Mouse (Mus musculus): ENCODE results near the gene Ankrd35. TPM values are rescaled to one million over a fixed set of nuclear protein-coding genes. Genes with fewer than 3 reads are reported as not detected.

Gene Ankrd35
- polyA plus RNA-seq, 1 experiment from 2014 or later: 3.2 TPM

DNA sequence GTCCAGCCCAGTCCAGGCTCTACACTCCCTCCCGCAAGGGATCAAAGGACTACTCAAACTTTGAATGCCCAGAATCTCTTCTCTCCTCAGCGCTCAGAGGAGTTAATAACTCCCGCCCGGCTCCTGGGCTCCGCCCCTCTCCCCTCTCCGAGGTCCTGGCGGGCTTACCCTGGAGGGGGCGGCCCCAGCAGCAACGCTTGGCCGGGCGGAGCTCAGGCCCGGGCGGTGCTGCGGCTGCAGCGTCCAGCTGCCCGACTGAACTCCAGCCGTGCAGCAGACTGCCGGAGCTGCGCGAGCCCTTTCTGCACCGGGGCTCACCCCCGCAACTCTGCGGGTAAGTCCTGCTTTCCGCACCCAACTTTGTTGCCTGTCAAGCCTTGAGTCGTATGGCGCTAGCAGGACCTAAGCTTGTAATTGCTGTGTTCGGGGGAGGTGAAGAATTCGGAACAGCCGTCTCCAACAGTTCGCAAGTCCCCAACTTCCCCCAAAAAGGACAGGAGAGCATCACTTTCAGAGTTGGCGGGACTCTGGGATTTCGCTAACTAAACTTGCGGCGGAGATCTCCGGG lies 26.4 kb downstream of the Ankrd35 start, which contains the start of gene Pias3:
Gene Pias3, plus strand, starts transcription at position 187 of the 568 bp plus-strand sequence.
- Histone ChIP-seq H3K36me3 (ENCODE audit: control insufficient read depth, insufficient read depth, low read length) (no peaks in the 10 kb centered on the region; the same call in 1 of the 2 replicates), H3K27me3 (ENCODE audit: control insufficient read depth, insufficient read depth, low read depth, low read length) (no peaks in the 10 kb centered on the region), H3K4me1 (ENCODE audit: control insufficient read depth, insufficient read depth, low read length) (peaks cover 9% of the 10 kb centered on the region), H3K4me2 (ENCODE audit: low read length) (peak within 1 kb of the TSS; percentile 80), H3K4me3 (ENCODE audit: low read depth, low read length) (peak within 1 kb of the TSS; percentile 91), H3K9ac (ENCODE audit: low read depth, low read length) (peak within 1 kb of the TSS; percentile 91), H3K9me3 (replicated peaks; ENCODE audit: control insufficient read depth, low read length, poor library complexity, severe bottlenecking) (no peaks in the 10 kb centered on the region), H3K27ac (ENCODE audit: low read length) (peak within 1 kb of the TSS; percentile 90)
- under 1% methylated on average over 35 of the region's 35 CpGs for WGBS
- peak; percentile 54 for ATAC-seq

DNA sequence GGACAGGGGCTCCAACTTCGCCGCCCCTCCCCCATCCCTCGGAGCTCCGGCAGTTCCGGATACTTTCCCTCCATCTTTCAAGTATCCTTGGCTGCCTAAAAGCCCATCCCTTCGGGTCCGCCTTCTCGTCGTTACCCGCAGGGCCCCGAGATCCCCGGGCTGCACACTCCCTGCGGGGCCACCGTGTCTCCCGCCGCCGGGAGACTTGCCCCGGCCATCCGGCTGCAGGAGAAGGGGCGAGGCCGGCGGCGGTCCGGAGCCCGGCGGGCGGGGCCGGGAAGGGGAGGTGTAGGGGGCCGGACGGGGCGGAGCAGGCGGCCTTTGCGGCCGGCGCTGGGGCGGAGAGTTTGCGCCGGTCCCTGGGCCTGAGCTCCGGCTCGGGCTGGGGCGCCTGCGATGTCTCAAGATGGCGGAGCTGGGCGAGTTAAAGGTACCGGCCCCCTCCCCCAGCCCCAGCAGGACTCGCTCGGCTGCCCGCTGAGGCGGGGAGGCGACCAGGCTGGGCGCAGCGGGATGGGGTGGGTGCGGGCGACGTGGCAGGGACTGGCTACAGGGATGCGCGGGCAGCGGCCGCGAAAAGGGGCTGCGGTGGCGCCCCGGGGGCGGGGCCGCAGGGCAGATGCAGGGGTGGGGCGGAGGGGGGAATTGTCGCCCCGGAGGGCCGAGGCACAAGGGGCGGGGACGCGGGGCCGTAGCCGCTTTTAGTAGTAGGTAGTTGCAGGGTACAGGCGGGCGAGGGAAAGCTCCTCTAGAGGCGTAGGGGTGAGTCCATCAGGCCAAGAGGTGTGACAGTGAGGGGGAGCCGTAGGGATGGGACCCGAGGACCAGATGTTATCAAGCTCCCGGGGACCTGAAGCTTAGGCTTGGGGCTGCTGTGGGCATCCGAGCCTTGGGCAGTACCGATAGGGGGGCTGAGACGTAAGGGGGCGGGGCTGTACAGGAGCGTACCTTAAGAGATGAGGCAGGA lies 27.1 kb downstream of the Ankrd35 start:
- Histone ChIP-seq H3K36me3 (ENCODE audit: control insufficient read depth, insufficient read depth, low read length) (no peaks in the 10 kb centered on the region; the same call in 1 of the 2 replicates), H3K9ac (ENCODE audit: low read depth, low read length) (peak overlapping the region; percentile 91), H3K27ac (ENCODE audit: low read length) (peak overlapping the region; percentile 90), H3K4me1 (ENCODE audit: control insufficient read depth, insufficient read depth, low read length) (peaks cover 9% of the 10 kb centered on the region), H3K27me3 (ENCODE audit: control insufficient read depth, insufficient read depth, low read depth, low read length) (no peaks in the 10 kb centered on the region), H3K4me2 (ENCODE audit: low read length) (peak overlapping the region; percentile 80), H3K9me3 (replicated peaks; ENCODE audit: control insufficient read depth, low read length, poor library complexity, severe bottlenecking) (no peaks in the 10 kb centered on the region), H3K4me3 (ENCODE audit: low read depth, low read length) (peak overlapping the region; percentile 91)
- peak; percentile 93 for ATAC-seq
- 0% methylated on average over 80 of the region's 85 CpGs for WGBS

DNA sequence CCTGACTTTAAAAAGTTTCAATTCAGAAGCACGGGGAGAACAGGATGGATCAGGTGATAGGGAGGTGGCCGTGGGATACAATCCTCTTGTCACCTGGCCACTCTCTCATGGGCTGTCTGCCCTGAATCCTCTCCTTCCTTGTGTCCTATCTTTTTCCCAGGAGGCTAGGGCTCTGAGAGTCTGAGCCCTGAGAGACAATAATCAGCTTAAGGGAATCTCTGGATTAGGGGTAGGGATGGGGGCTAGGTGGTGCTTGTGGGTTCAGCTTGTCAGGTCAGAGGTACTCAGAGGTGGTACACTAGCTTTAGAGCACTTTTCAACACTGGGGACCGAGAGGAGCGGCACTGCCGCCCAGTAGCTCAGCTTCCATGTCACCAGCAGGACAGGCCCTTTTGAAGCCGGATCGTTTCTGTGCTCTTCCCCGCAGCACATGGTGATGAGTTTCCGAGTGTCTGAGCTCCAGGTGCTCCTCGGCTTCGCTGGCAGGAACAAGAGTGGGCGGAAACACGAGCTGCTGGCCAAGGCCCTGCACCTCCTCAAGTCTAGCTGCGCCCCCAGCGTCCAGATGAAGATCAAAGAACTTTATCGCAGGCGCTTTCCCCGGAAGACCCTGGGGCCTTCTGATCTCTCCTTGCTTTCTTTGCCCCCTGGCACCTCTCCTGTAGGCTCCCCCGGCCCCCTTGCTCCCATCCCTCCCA lies 29.2 kb downstream of the Ankrd35 start:
- H3K27ac ChIP-seq (ENCODE audit: low read length): no peak overlapping the region
- H3K4me3 ChIP-seq (ENCODE audit: low read depth, low read length): no peak overlapping the region
- 52% methylated on average over 19 of the region's 19 CpGs for WGBS
- no peak overlapping the region for H3K9ac ChIP-seq (ENCODE audit: low read depth, low read length)
- H3K36me3 ChIP-seq (ENCODE audit: control insufficient read depth, insufficient read depth, low read length): peaks cover 2% of the 10 kb centered on the region; the same call in 1 of the 2 replicates
- H3K9me3 ChIP-seq (replicated peaks; ENCODE audit: control insufficient read depth, low read length, poor library complexity, severe bottlenecking): no peaks in the 10 kb centered on the region
- no peak overlapping the region for H3K4me2 ChIP-seq (ENCODE audit: low read length)
- no peaks in the 10 kb centered on the region for H3K27me3 ChIP-seq (ENCODE audit: control insufficient read depth, insufficient read depth, low read depth, low read length)
- peaks cover 9% of the 10 kb centered on the region for H3K4me1 ChIP-seq (ENCODE audit: control insufficient read depth, insufficient read depth, low read length)
- no peak for ATAC-seq

DNA sequence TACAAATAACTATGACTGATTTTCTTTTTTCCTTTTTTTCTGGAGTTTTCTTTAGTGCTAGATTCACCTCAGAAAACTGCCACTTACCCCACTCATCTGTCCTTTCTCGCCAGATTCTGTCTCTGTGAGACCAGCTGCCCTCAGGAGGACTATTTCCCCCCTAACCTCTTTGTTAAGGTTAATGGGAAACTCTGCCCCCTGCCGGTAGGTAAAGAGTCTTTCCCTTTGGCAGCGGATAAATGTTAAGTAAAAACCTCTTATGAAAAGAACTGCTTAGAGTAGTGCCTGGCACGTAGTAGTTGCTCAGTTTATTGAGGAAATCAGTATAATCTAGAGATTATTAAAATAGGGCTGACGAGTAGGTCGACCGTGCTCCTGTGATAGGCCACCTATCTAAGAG lies 30.4 kb downstream of the Ankrd35 start:
- Histone ChIP-seq H3K9me3 (replicated peaks; ENCODE audit: control insufficient read depth, low read length, poor library complexity, severe bottlenecking) (no peaks in the 10 kb centered on the region), H3K36me3 (ENCODE audit: control insufficient read depth, insufficient read depth, low read length) (peaks cover 6% of the 10 kb centered on the region), H3K4me2 (ENCODE audit: low read length) (no peak overlapping the region), H3K9ac (ENCODE audit: low read depth, low read length) (no peak overlapping the region), H3K27me3 (ENCODE audit: control insufficient read depth, insufficient read depth, low read depth, low read length) (no peaks in the 10 kb centered on the region), H3K27ac (ENCODE audit: low read length) (no peak overlapping the region), H3K4me1 (ENCODE audit: control insufficient read depth, insufficient read depth, low read length) (peaks cover 9% of the 10 kb centered on the region), H3K4me3 (ENCODE audit: low read depth, low read length) (no peak overlapping the region)
- ATAC-seq: no peak
- WGBS: 51% methylated on average over 7 of the region's 7 CpGs

DNA sequence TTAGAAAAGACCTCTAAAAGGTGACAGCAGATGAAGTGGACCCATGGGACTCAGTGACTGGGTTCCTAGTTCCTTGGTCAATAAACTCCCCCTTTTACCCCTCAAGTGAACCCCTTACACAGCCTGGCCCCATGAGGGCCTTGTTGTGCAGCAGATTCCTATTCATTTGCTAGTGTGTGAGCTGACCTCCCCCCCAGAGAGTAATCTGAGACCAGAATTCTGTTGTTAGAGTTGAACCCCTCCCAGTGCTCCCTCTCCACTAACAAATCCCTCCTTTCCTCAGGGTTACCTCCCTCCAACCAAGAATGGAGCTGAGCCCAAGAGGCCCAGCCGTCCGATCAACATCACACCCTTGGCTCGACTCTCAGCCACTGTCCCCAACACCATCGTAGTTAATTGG lies 31.1 kb downstream of the Ankrd35 start:
- 87% methylated on average over 4 of the region's 4 CpGs for WGBS
- no peak overlapping the region for H3K4me3 ChIP-seq (ENCODE audit: low read depth, low read length)
- H3K27me3 ChIP-seq (ENCODE audit: control insufficient read depth, insufficient read depth, low read depth, low read length): no peaks in the 10 kb centered on the region
- H3K27ac ChIP-seq (ENCODE audit: low read length): no peak overlapping the region
- ATAC-seq: no peak
- no peak overlapping the region for H3K9ac ChIP-seq (ENCODE audit: low read depth, low read length)
- H3K4me1 ChIP-seq (ENCODE audit: control insufficient read depth, insufficient read depth, low read length): peaks cover 6% of the 10 kb centered on the region
- no peak overlapping the region for H3K4me2 ChIP-seq (ENCODE audit: low read length)
- no peaks in the 10 kb centered on the region for H3K9me3 ChIP-seq (replicated peaks; ENCODE audit: control insufficient read depth, low read length, poor library complexity, severe bottlenecking)
- H3K36me3 ChIP-seq (ENCODE audit: control insufficient read depth, insufficient read depth, low read length): peaks cover 6% of the 10 kb centered on the region

DNA sequence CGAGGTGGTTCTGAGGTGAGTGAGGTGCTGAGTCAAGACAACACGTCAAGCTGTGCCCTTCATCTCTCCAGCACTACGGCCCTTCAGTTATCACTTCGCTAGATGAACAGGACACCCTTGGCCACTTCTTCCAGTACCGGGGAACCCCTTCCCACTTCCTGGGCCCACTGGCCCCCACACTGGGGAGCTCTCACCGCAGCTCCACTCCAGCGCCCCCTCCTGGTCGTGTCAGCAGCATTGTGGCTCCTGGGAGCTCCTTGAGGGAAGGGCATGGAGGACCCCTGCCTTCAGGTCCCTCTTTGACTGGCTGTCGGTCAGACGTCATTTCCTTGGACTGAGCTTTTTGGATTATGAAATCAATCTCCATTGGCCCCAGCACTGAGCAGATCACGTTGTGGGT lies 34.8 kb downstream of the Ankrd35 start:
- no peak overlapping the region for H3K27ac ChIP-seq (ENCODE audit: low read length)
- 67% methylated on average over 11 of the region's 11 CpGs for WGBS
- peaks cover 2% of the 10 kb centered on the region; the same call in 1 of the 2 replicates for H3K4me1 ChIP-seq (ENCODE audit: control insufficient read depth, insufficient read depth, low read length)
- no peaks in the 10 kb centered on the region for H3K27me3 ChIP-seq (ENCODE audit: control insufficient read depth, insufficient read depth, low read depth, low read length)
- H3K9me3 ChIP-seq (replicated peaks; ENCODE audit: control insufficient read depth, low read length, poor library complexity, severe bottlenecking): no peaks in the 10 kb centered on the region
- no peak overlapping the region for H3K4me2 ChIP-seq (ENCODE audit: low read length)
- no peak overlapping the region for H3K4me3 ChIP-seq (ENCODE audit: low read depth, low read length)
- no peak for ATAC-seq
- H3K9ac ChIP-seq (ENCODE audit: low read depth, low read length): no peak overlapping the region
- H3K36me3 ChIP-seq (ENCODE audit: control insufficient read depth, insufficient read depth, low read length): peaks cover 6% of the 10 kb centered on the region

DNA sequence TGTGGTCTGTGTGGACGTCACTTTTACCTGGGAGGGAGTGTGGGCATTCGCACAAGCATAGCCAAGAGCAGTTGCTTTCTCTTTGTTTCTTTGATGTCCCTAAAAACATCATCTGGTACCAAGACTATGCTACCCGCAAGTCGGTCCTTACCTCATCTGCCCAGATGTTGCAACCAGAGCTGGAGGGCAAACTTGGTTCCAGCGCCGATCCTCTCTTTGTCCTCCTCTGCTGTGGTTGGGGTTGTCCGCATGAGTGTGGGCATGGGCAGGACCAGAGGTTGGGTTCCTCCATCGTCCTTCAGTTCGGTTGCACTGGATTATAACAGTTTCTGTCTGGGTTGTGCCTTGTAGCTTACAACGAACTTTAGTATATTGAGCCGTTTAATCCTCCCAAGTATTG lies 36.3 kb downstream of the Ankrd35 start:
- Histone ChIP-seq H3K4me1 (ENCODE audit: control insufficient read depth, insufficient read depth, low read length) (peaks cover 2% of the 10 kb centered on the region; the same call in 1 of the 2 replicates), H3K36me3 (ENCODE audit: control insufficient read depth, insufficient read depth, low read length) (peaks cover 11% of the 10 kb centered on the region), H3K9me3 (replicated peaks; ENCODE audit: control insufficient read depth, low read length, poor library complexity, severe bottlenecking) (no peaks in the 10 kb centered on the region), H3K9ac (ENCODE audit: low read depth, low read length) (no peak overlapping the region), H3K27ac (ENCODE audit: low read length) (no peak overlapping the region), H3K4me3 (ENCODE audit: low read depth, low read length) (no peak overlapping the region), H3K27me3 (ENCODE audit: control insufficient read depth, insufficient read depth, low read depth, low read length) (no peaks in the 10 kb centered on the region), H3K4me2 (ENCODE audit: low read length) (no peak overlapping the region)
- ATAC-seq: no peak
- WGBS: 95% methylated on average over 11 of the region's 11 CpGs

DNA sequence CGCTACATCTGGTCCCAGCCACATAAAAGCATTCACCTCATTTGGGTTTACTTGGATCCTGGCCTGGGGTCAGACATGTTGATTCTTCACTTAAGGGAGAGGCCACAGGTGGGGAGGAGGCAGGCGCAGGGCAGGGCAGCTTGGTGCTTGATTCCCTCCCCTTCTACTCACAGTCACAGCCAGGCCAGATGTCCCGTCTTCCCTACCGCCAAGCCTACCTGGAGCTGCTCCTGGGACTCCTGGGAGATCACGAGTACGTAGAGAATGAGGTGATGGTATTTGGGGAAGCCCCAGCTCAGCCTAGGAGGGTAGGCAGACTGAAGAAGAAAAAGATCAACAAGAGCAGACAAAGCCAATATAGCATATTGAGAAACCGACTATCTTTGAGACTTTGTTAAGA lies 37.1 kb downstream of the Ankrd35 start:
- no peak overlapping the region for H3K4me2 ChIP-seq (ENCODE audit: low read length)
- no peak overlapping the region for H3K4me3 ChIP-seq (ENCODE audit: low read depth, low read length)
- H3K27ac ChIP-seq (ENCODE audit: low read length): no peak overlapping the region
- no peaks in the 10 kb centered on the region for H3K27me3 ChIP-seq (ENCODE audit: control insufficient read depth, insufficient read depth, low read depth, low read length)
- H3K36me3 ChIP-seq (ENCODE audit: control insufficient read depth, insufficient read depth, low read length): peaks cover 13% of the 10 kb centered on the region
- H3K9me3 ChIP-seq (replicated peaks; ENCODE audit: control insufficient read depth, low read length, poor library complexity, severe bottlenecking): no peaks in the 10 kb centered on the region
- H3K4me1 ChIP-seq (ENCODE audit: control insufficient read depth, insufficient read depth, low read length): peaks cover 2% of the 10 kb centered on the region; the same call in 1 of the 2 replicates
- no peak for ATAC-seq
- 78% methylated on average over 7 of the region's 7 CpGs for WGBS
- H3K9ac ChIP-seq (ENCODE audit: low read depth, low read length): no peak overlapping the region

Measured in midbrain, embryonic 16.5 days (tissue).